Mouse (Mus musculus) liver, postnatal 0 days (tissue): ENCODE results near the gene Slc7a1. TPM values are rescaled to one million over a fixed set of nuclear protein-coding genes. Genes with fewer than 3 reads are reported as not detected.

Experiments used
- ATAC-seq: fragments of 200-750 bp; cut with Nextera tagmentation; 2 replicates; pipeline ENCODE4 v1.8.0; 2017; ENCODE audit warnings: mild to moderate bottlenecking, moderate library complexity
- DNase-seq: peaks from one replicate; pipeline ENCODE4 v3.0.0-alpha.2; 2016
- H3K27ac ChIP-seq: fragments of 300-500 bp; sonication (generic); 2 replicates; pipeline ENCODE4 v1.5.1; 2014; ENCODE audit warnings: antibody characterized with exemption, moderate library complexity, mild to moderate bottlenecking, low read depth
- H3K27me3 ChIP-seq: fragments of 300-500 bp; sonication (generic); 2 replicates; pipeline ENCODE4 v1.6.1; 2014; ENCODE audit warnings: low read length, control low read depth, mixed read lengths; ENCODE audit not compliant: insufficient read depth
- H3K36me3 ChIP-seq: fragments of 300-500 bp; sonication (generic); replicated peaks from 2 replicates; pipeline ENCODE4 v1.6.1; 2014; ENCODE audit warnings: mild to moderate bottlenecking, control low read depth, low read length, moderate library complexity, mixed read lengths; ENCODE audit not compliant: insufficient read depth
- H3K4me1 ChIP-seq: fragments of 300-500 bp; sonication (generic); 2 replicates; pipeline ENCODE4 v1.6.1; 2014; ENCODE audit warnings: antibody characterized with exemption, mild to moderate bottlenecking, control low read depth; ENCODE audit not compliant: insufficient read depth
- H3K4me2 ChIP-seq: fragments of 300-500 bp; sonication (generic); 2 replicates; pipeline ENCODE4 v1.6.1; 2014; ENCODE audit warnings: low read depth, mild to moderate bottlenecking, low read length, moderate library complexity, mixed read lengths
- H3K4me3 ChIP-seq: fragments of 300-500 bp; sonication (generic); 2 replicates; pipeline ENCODE4 v1.5.1; 2014; ENCODE audit warnings: low read depth, low read length
- H3K9ac ChIP-seq: fragments of 300-500 bp; sonication (generic); replicated peaks from 2 replicates; pipeline ENCODE4 v1.6.1; 2014; ENCODE audit warnings: mild to moderate bottlenecking, moderate library complexity
- H3K9me3 ChIP-seq: fragments of 300-500 bp; sonication (generic); 2 replicates; pipeline ENCODE4 v1.6.1; 2016; ENCODE audit warnings: mild to moderate bottlenecking, control low read depth, low read length, mixed read lengths
- CTCF ChIP-seq: sonication (generic); IDR thresholded peaks from 2 replicates; pipeline ENCODE4 v1.5.1; 2016; ENCODE audit warnings: antibody characterized with exemption, low read depth
- EP300 ChIP-seq: IDR thresholded peaks from 2 replicates; pipeline ENCODE4 v1.6.1; 2016; ENCODE audit warnings: antibody characterized with exemption, low read depth, mild to moderate bottlenecking
- WGBS: fragments of 180-500 bp; shearing (Covaris S2); extraction: QIAGEN DNeasy Blood & Tissue Kit; methylation state at CpG from one replicate; pipeline ENCODE4 v1.1.7; 2014; ENCODE audit not compliant: insufficient replicate concordance; 5-methylcytosine and 5-hydroxymethylcytosine counted together
- polyA plus RNA-seq: library from polyadenylated mRNA; unstranded; fragments of >200 nt; fragmentation: Nextera tagmentation; extraction: Ambion mirVana; gene quantifications from 2 replicates; pipeline ENCODE4 v1.2.1, GENCODE M21; 2015

The Slc7a1 gene
- polyA plus RNA-seq, 1 experiment from 2014 or later = 6.5 TPM

- Histone ChIP-seq H3K4me3 (no peak overlapping the region), H3K9me3 (no peaks in the 10 kb centered on the region), H3K4me2 (no peak overlapping the region), H3K9ac (no peak overlapping the region), H3K27ac (no peak overlapping the region), H3K4me1 (no peaks in the 10 kb centered on the region), H3K27me3 (no peaks in the 10 kb centered on the region), H3K36me3 (no peaks in the 10 kb centered on the region)
- 83% methylated on average over 4 of the region's 4 CpGs for WGBS
- no peak for ATAC-seq
- no peak for DNase-seq
- TF ChIP-seq EP300 (no peak), CTCF (no peak)
Measured at GRCm38 (mm10) chr5:148412504-148412903, 12.8 kb upstream of the Slc7a1 start.

- 75% methylated on average over 8 of the region's 8 CpGs for WGBS
- no peaks in the 10 kb centered on the region; the same call in 1 of the 2 replicates for H3K9me3 ChIP-seq
- no peak overlapping the region for H3K4me2 ChIP-seq
- no peaks in the 10 kb centered on the region for H3K36me3 ChIP-seq
- H3K27me3 ChIP-seq = no peaks in the 10 kb centered on the region
- DNase-seq (no peak), ATAC-seq (no peak)
- H3K27ac ChIP-seq = no peak overlapping the region
- H3K4me1 ChIP-seq = no peaks in the 10 kb centered on the region
- no peak overlapping the region for H3K4me3 ChIP-seq
- no peak overlapping the region for H3K9ac ChIP-seq
- TF ChIP-seq EP300 (no peak), CTCF (no peak)
Measured at GRCm38 (mm10) chr5:148409465-148409864, 9.8 kb upstream of the Slc7a1 start.

DNA sequence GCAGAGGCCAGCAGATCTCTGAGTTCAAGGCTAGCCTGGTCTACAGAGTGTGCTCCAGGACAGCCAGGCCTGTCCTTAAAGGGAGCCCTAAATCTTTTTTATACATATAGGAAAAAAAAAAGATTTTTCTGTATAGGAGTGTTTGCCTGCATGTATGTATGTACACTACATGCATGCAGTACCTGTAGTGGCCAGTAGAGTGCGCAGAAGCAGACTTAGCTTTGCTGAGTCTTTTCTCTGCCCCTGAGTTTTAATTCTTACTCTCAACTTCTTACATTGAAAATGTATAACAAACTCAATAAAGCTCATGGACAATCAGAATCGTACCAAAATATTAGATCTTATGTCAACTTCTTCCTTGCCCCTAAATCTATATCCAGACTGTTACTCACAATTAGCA, 7.2 kb upstream of the Slc7a1 start:
- WGBS = 84% methylated on average over 2 of the region's 2 CpGs
- Histone ChIP-seq H3K27ac (no peak overlapping the region), H3K27me3 (no peaks in the 10 kb centered on the region), H3K4me3 (no peak overlapping the region), H3K4me1 (no peaks in the 10 kb centered on the region), H3K9ac (no peak overlapping the region), H3K4me2 (no peak overlapping the region), H3K36me3 (no peaks in the 10 kb centered on the region), H3K9me3 (no peaks in the 10 kb centered on the region; the same call in 1 of the 2 replicates)
- TF ChIP-seq EP300 (no peak), CTCF (peak; percentile 41)
- DNase-seq (no peak), ATAC-seq (no peak)

DNA sequence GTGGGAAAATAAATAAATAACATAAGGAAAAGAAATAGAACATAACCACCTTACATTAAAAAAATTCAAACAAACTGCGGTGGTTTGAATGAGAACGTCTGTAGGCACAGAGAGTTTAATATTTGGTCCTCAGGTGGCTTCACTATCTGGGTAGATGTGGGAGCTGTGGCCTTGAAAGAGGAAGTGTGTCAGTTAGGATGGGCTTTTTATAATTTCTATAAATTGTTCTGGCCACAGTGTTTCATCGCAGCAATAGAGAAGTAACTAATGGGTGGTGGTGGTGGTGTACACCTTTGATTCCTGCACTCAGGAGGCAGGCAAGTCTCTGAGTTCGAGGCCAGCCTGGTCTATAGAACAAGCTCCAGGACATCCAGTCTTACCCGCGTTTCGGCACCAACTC, 4.8 kb upstream of the Slc7a1 start:
- Histone ChIP-seq H3K36me3 (no peaks in the 10 kb centered on the region), H3K9me3 (no peaks in the 10 kb centered on the region; the same call in 1 of the 2 replicates), H3K27me3 (peaks cover 3% of the 10 kb centered on the region; the same call in 1 of the 2 replicates), H3K9ac (no peak overlapping the region), H3K27ac (no peak overlapping the region), H3K4me2 (no peak overlapping the region), H3K4me1 (peaks cover 6% of the 10 kb centered on the region), H3K4me3 (no peak overlapping the region)
- WGBS = 74% methylated on average over 7 of the region's 7 CpGs
- TF ChIP-seq CTCF (no peak), EP300 (no peak)
- ATAC-seq (no peak), DNase-seq (no peak)

GRCm38 (mm10) chr5:148402641-148403040, 2.9 kb upstream of the Slc7a1 start:
- ATAC-seq = no peak
- TF ChIP-seq EP300 (no peak), CTCF (no peak)
- Histone ChIP-seq H3K9ac (no peak overlapping the region), H3K4me1 (peaks cover 9% of the 10 kb centered on the region), H3K27ac (no peak overlapping the region), H3K36me3 (no peaks in the 10 kb centered on the region), H3K27me3 (peaks cover 3% of the 10 kb centered on the region; the same call in 1 of the 2 replicates), H3K9me3 (no peaks in the 10 kb centered on the region; the same call in 1 of the 2 replicates), H3K4me2 (no peak overlapping the region), H3K4me3 (no peak overlapping the region)
- 73% methylated on average over 4 of the region's 4 CpGs for whole genome bisulfite sequencing
- DNase-seq = no peak

GRCm38 (mm10) chr5:148398766-148399659, 691 bp downstream of the Slc7a1 start:
- peak overlapping the region; percentile 79 for H3K4me3 ChIP-seq
- TF ChIP-seq CTCF (no peak), EP300 (0 out of 2 replicates have a peak, but pooled peaks have one; percentile 14)
- no peaks in the 10 kb centered on the region for H3K9me3 ChIP-seq
- peak; percentile 75 for DNase-seq
- under 1% methylated on average over 56 of the region's 58 CpGs for WGBS
- H3K9ac ChIP-seq = peak overlapping the region; percentile 80
- ATAC-seq = peak; percentile 80
- H3K36me3 ChIP-seq = no peaks in the 10 kb centered on the region; the same call in none of the 2 replicates
- peak overlapping the region; percentile 78 for H3K27ac ChIP-seq
- H3K27me3 ChIP-seq = peaks cover 3% of the 10 kb centered on the region; the same call in 1 of the 2 replicates
- peak overlapping the region; percentile 98 for H3K4me2 ChIP-seq
- H3K4me1 ChIP-seq = peaks cover 9% of the 10 kb centered on the region
